Mouse (Mus musculus) left cerebral cortex, adult 9 months (tissue): ENCODE results near the gene Ehbp1.

ENCODE experiments used
- DNase-seq, 2 experiments: peaks; one replicate each; pipeline ENCODE4 v3.0.0; 2022; ENCODE audit warnings: low spot score in 2 of 2

The Ehbp1 gene

DNA sequence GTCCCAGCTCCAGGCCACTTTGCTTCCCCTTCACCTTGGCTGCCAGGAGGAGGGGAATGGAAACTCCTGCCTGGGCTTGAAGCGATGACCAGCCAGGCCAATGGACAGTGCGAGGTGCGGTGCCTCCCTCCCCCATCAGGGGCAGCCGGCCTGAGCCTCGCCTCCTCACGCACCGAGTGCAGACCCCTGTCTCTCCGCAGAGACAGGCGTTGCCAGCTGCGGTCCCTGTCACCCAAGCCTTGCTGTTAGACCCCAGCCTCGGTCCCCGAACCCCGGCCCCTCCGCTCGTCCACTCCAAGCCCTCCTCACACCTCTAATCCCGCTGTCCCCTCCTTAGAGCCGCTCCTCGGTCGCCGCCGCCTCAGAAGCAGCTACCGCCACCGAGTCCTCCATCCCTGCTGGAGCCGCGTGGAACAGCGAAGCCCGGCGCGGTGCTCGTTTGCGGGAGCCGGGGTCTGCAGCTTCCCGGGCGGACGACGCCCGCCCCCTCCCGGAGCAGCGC is 55.7 kb downstream of the Ehbp1 start:
- DNase-seq, result peak; percentile 18 to 19

DNA sequence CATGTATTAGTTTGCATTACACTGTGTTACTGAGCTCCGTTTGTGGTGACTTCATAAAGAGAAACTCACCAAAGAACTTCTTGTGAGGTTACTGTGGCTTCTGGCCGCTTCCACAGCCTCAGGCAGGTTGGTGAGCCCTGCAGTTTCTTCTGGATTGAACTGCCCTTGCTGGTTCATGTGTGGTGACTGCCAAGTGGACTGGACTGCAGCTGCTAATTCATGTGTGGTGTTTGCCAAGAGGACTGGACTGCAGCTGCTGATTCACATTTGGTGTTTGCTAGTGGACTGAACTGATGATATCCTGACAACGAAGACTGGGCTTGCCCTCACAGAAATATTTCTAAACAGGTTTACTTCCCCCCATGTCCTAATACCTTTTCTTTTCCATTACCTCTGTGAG is 65.4 kb downstream of the Ehbp1 start:
- DNase-seq, result no peak

DNA sequence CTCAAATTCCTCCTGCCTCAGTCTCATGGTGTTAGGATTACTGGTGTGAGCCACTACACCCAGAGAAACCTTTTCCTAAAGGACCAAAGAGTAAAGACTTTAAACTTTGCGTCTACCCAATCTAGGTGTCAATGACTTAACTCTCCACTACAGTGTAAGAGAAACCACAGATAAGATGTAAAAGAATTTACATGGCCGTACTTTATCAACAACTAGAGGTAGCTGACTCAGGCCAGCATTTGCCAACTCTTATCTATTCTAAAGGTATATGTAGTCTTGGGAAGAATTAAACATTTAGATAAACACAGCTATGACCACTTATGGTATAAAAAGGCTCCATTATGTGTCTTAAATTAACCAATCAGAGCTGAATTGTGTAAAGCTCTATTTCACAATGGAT is 67.9 kb downstream of the Ehbp1 start:
- no peak for DNase-seq

DNA sequence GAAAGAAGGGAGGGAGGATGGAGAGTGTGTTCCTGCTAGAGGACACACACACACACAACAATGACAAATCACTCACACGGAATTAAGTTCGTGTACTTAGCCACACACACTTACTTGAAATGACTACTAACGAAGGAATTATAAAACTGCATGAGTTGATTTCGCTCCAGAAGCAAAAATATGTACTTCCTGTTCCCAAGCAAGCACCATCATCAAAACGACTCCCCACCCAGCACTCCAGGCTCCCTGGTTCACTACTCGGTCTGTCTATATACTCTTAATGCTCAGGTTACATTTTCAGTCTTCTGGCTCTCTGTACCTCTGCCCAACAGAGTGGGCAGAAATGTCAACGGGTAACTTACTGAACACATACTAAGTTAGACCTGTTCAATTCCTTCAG is 68.7 kb downstream of the Ehbp1 start:
- no peak for DNase-seq

DNA sequence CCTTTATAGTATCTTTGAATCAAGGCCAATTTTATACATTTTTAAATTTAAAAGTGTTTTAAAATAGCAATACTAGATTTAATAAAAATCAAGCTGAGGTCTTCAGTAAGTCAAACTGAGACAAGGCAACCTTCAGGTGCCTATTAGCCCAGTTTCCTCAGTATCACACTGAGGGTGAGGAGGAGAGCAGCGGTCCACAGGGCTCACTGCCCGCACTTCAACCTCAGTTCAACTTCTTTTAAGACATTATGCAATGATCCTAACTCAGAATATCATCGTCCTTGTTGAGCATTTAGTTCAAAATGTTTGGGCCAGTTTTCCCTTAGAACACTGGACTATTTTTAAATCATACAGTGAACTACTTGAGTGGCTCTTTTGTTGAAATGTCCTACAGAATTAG is 70.2 kb downstream of the Ehbp1 start:
- DNase-seq, result no peak

DNA sequence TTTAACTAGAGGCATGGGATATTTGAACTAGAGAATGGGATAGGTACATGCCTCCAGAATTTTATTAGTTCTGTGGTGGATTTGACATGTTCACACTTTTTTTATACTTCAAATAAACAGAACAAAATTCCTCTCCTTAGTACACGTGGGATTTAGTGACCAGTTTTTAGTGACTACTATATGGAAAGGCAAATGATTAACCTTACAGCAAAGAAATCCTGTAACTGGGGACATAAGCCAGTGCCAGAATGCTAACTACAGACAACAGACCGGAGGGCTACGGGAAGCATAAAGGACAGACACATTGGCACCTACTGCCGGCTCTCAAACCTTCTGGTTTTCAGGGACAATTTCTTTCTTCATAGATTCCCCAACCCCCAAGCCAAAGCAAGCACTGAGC is 72.4 kb downstream of the Ehbp1 start:
- DNase-seq, result no peak

DNA sequence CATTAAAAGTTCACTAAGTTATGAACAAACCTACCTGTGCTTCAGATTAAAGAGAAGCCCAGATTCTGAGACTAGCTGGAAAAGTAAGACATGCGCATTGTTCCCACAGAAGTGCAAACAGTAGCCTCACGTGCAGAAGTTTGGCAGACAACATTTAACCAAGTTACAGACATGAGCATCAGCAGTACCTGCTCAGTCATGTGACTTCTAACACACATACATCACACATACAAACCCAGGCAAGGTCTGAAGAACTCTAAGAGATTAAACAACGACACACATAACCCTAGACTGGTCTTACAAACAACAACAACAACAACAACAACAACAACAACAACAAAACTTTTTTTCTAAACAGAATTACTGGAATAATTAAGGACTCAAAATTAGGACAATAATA is 72.9 kb downstream of the Ehbp1 start:
- no peak for DNase-seq

DNA sequence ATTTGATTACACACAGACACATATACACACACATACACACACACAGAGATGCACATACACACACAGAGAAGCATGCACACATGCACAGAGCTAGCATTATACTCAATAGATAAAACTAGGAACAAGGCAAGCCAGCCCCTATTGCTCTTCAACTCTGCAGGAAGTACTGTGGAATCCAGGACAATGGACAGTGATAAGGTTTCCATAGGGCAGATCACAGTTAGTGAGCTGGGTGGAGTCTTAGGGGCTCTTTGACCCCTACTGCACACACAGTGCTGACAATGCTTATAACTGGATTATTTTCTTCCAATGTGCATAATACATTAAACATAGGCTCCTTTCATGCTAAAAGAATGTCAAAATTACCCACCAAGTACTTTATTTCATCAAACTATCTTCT is 75.1 kb downstream of the Ehbp1 start:
- no peak for DNase-seq

DNA sequence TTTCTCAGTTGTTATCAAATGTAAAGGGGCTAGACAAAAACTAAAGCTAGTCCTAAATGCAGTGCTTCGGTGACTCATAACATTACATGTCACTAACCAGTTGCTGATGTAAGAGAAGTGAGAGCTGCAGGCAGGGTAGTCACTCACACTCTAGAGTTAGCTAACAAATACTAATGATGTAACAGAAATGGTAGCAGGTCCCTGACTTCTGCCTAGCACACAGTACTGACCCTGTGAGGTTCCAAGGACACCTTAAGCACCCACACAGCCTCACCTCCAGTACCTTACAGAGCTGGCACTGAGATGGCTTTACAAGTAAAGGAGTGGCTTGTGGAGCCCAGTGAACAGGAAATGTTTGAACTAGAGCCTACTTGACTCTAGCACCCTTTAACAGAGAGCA is 86.7 kb downstream of the Ehbp1 start:
- no peak for DNase-seq

DNA sequence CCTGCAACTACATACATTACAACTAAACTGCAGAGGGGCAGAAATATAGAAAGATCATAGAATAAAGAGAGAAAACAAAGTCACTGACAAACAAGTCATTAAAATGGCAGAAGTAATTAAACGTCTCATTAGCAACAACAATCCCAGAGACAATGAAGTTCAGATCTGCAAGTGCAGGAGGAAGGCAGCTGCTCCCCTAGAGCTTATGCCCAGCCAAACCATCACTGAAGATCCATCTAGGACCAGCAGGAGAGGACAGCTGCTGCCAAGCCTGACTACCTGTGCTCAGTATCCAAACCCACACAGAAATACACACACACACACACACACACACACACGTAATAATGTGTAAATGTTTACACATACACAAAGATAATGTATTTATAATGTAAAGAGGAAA is 92.7 kb downstream of the Ehbp1 start:
- no peak for DNase-seq

DNA sequence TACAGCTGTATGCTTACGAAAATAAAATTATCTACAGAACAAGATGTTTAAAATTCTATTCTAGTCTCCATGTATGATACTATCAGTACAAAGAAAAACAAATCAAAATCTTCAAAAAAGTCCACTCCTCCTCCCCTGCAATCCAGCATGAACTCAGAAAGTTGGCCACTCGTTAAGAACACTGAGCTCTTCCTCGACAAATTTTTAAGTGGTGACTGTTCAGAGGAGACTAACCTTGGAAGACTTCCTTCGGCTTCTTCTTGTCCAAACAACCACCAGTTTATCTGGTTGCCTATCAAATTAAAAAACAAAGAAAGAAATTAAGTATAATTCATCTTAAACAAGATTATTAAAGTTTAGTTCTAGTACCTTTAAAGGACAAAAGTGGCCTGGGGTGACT is 94.4 kb downstream of the Ehbp1 start:
- no peak for DNase-seq

DNA sequence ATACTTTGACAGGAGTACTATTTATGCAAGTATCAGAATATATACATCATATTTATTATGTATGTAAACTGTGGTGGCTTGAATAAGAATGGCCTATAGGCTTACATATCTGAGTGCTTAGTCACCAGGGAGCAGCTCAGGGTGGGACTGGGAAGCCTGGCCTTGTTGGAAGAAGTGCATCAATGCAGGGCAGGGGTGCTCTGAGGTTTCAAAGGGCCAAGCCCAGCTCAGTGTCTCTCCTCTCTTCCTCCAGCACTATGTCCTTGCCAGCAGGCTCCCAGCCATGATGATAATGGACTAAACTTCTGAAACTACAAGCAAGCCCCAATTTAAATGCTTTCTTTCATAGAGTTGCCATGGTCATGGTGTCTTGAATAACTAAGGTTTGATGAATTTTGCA is 95.0 kb downstream of the Ehbp1 start:
- no peak for DNase-seq

DNA sequence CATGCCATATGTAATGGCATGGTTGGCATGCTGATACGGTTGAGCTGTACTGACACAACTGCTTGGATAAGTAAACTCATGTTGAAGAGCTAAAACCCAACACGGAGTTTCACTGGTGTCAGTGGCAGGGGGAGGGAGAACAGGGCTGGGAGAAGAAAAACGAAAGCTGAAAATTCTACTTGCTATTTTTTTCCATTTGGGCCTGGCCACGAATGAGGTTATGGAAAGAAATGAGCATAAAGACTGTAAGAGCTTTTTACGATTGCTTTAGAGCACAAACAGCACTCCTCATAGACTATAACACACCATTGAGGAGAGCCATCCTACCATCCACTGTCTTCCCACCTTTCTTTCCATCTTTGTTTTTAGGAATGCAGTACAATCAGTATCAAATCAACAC is 106.5 kb downstream of the Ehbp1 start:
- no peak for DNase-seq

DNA sequence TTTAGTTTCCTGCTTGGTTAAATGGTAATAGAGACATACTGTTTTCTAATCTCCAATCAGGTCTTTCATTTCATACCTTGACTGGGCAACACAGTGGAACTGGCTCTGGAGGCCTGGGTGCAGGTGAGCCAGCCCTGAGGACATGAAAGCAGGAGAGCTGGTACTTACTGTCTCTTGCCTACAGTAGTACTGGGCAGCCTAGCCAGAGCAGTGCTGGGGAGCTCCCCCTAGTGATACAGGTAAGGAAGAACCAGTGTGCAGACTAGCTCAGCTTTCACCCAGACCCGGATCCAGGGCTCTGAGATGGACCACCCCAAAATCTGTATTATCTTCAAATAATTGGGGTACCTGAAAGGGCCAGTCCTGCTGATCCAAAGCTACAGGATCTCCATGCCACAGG is 107.4 kb downstream of the Ehbp1 start:
- DNase-seq, result no peak

DNA sequence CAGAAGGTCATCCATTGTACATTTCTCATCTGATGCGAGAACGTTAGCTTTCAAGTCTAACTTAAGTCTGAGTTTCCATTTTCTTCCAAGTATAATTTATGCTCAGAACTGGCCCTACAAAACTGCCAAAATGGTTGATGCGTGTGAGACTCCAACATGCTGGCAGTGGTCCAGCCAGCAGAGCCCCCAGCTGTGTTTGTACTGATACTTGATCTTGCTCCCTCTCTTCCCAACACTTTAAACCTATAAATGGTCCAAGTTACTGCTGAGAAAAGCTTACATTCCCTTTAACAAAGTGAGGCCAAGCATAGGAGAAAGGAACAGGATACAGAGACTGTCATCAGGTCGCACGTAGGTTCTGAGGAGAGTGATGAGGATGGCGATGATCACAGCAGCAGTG is 111.2 kb downstream of the Ehbp1 start:
- no peak for DNase-seq

DNA sequence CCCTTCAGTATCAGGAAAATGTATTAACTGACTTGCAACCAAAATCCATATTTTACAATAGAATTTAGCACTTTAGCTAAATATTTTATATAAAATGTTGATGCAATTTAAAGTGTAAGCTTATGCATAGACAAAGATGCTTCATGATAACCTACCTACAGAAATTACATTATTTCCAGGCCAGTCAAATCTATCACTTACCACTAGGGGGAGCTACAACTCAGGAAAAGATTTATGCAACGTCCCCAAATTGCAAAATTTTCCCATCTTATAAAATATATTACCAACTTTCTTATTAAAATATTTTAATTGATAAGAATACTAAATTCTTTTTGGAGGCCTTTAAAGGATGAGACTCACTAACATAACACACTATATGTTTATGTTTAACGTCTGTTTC is 116.5 kb downstream of the Ehbp1 start:
- peak in 1 of 2 experiments; percentile 39 for DNase-seq

DNA sequence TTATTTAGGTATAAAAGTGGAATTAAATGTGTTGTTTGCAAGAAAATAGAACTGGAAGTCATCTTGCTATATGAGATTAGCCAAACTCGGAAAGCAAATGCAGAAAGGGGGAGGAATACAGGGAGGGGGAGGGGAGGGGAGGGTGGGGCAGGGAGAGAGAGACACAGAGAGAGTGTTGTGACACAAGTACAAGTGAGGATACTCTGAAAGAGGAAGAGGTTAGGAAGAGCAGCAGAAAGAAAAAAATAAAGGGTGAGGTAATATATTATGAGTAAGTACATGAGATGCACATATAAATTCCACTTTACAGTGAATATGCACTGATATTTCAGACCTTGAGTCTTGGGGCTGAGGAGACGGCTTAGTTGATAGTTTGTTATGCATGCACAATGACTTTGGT is 123.9 kb downstream of the Ehbp1 start:
- no peak for DNase-seq

DNA sequence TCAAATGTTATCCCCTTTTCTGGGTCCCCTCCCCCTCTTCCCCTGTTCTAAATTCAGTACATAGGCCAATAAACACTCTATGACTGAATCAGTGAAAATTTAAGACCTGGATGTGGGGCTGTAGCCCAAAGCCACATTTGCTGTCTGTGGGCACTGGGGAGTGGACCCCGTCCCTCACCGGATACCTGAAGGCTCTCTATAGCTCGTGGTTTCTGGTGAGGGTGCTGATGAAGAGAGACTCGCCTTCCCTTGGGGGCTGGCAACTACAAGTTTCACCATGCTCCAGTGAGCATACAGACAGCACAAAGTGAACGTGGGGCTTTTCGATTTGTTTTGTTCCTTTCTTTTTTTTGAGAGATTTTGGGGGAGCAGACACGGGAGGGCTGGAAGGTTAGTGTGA is 125.2 kb downstream of the Ehbp1 start:
- no peak for DNase-seq

DNA sequence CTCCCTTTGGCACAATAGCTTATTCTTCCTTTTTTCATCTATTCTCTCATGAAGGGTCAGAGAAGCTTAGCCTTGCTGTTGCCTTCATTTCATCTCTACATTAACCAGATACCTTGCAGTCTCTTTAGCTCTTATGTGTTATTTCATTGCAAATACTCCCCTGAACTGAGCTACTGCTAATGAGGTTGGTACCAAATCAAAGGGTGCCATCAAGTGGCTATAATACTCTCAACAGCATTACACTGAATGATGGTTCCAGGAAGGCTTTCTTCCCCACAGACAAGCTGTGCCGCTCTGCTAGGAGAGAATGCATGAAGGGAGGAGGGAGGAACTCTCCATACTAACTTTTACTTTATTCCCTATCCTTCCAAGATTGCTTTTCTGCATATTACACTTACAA is 135.5 kb downstream of the Ehbp1 start:
- peak; percentile 13 to 33 for DNase-seq

DNA sequence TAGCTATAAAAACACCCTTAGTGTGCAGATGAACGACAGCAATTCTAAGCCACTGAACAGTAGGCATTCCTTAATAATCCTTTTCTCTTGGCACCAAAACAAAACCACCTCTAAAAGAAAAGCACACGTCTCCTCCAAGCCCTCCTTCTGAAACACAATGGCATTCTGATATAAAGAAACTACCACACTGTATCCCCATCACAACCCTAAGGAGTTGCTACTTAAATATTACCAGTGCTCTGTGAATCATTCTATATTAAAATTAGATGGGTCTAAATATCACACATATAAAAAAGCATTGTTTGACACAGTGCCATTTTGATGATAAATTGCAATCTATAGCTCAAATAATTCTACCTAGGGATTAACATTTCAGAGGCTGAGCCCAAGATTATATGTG is 135.9 kb downstream of the Ehbp1 start:
- no peak for DNase-seq

DNA sequence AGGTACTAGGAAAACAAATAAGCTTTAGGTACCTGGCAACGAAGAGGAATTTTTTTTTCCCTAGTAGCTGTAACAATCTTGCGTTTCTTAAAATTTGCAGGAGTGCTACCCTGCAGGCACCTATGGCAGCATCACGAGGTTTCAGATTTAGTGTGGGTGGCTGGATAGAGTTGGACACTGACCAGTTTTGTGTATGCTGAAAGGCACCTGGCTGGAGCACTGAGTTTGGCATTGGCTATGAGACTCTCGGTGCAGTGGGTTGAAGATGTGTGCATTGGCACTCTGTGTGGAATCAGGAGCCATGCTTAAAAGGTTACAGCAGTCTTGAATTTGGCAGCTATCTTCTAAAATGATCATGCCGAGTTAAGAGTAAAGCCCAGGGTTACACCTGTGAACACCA is 138.7 kb downstream of the Ehbp1 start:
- DNase-seq, result no peak

DNA sequence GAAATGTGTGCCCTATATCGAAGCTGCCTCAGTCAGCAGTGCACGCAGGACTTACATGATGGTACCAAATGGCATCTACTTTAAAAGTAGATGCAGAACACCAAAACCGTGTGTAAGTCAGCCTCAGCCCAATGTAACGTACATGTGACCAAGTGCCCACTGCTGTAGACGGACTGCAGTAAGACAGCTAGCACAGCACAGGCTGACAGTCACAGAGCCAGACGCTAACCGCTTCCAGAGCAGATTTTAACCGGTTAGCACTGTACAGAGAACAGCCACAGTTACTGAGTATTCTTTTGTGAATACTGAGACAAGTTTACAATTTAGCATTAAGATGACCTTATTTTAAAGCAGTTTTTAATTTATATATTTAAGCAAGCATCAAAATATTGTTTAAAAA is 141.0 kb downstream of the Ehbp1 start:
- no peak for DNase-seq

DNA sequence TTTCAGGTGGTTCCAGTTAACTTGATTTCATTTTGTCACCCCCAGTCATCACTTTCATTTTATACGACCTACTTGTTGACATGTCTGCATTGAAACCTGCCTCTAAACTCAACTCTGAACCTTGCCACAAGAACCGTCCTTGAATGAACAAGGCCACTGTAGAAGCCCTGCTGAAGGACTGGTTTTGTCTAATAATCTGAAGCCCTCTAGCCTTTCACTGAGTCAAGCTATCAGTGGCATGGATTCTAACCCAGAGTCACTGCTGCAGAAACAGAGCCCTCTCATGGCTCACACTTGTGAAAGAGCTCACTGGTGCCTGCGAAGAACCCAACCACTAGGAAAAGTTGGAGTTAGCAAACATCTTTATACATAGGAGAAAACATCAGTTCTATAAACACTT is 142.2 kb downstream of the Ehbp1 start:
- DNase-seq, result no peak

DNA sequence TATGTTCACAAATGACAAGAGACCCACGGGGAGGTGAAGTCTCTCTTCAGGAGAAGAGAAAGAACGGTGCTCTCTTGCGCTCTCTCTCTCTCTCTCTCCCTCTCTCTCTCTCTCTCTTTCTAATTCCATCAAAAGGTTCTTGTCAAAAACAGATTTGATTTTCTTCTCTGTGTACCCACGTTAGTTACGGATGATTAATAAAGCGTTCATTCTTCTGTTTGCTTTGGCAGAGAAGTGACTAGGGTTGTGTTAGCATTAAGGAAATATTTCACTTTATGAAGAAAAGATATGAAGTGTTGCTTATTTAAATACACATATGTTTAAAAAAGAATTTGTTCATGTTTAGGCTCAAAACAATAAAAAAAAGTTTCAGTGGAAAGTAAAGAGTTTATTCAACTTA is 143.7 kb downstream of the Ehbp1 start:
- no peak for DNase-seq

DNA sequence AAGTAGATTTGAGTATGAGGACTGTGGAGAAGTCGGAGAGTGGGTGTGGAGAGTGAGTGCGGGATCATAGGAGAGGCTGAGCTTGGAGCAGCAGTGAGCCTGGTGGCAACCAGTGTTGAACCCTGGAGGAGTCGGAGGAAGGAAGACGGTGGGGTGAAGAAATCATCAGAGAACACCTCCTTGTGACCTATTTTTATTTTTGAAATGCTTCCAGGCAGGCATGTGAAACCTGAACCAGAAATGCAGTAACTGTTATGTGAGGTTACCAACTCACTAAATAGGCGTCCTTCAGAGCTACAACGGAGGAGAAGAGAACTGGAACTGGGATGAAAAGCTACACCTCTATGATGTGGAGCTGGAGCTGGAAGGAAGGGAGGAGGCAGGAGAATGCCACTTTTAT is 144.2 kb downstream of the Ehbp1 start:
- DNase-seq, result no peak
